Mouse (Mus musculus): ENCODE results near the gene Zfp768. TPM values are rescaled to one million over a fixed set of nuclear protein-coding genes. Genes with fewer than 3 reads are reported as not detected.
A peak's percentile ranks its signal among the peaks of the same experiment; 100 is the strongest.

Zfp768 gene
- total RNA-seq, 2 experiments from 2014 or later = 20.3 to 22.0 TPM

DNA sequence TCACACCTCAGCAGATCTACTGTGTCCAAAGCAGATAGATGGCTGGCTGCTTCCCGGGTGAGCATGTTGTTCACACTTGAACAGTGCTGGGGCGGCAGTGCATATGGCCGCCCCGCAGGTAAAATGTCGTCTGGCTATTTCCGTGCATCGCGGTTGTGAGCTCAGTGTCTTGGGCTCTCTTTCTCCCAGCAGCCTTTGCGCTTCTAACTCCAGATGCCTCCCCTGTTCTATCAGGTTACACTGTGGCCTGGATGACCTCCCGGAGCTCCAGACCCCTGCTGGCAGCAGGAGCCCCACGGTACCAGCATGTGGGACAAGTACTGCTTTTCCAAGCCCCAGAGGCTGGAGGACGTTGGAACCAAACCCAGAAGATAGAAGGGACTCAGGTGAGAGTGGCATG lies 35.4 kb downstream of the Zfp768 start:
- intact Hi-C loops (cut with DNase I) = no loop called here
- no peak for DNase-seq

GRCm38 (mm10) chr7:127308887-127309286 lies 36.5 kb downstream of the Zfp768 start:
- DNase-seq = peak; percentile 38
- intact Hi-C loops (cut with DNase I) = no loop called here

DNA sequence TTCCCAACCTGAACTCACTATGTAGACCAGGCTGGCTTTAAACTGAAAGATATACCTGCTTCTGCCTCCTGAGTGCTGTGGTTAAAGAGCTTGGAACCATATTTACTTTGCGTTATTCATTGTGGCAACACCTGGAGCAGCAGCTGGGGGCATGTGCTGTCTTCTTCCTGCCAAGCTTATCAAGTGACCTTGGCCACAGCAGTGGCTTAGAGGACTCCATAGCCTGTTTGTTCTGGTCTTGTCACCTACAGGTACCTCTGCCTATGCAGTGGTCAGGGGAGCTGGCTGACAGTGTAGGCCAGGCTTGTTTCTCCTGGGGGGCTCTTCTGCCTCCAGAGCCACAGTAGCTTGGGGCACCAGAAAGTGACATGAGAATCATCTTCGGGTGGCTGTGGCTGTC lies 37.0 kb downstream of the Zfp768 start:
- intact Hi-C loops (cut with DNase I) = no loop called here
- no peak for DNase-seq

- intact Hi-C loops (cut with DNase I) = no loop called here
- DNase-seq = no peak
These were observed 47.7 kb downstream of the Zfp768 start for GRCm38 (mm10) chr7:127297586-127298193.

DNA sequence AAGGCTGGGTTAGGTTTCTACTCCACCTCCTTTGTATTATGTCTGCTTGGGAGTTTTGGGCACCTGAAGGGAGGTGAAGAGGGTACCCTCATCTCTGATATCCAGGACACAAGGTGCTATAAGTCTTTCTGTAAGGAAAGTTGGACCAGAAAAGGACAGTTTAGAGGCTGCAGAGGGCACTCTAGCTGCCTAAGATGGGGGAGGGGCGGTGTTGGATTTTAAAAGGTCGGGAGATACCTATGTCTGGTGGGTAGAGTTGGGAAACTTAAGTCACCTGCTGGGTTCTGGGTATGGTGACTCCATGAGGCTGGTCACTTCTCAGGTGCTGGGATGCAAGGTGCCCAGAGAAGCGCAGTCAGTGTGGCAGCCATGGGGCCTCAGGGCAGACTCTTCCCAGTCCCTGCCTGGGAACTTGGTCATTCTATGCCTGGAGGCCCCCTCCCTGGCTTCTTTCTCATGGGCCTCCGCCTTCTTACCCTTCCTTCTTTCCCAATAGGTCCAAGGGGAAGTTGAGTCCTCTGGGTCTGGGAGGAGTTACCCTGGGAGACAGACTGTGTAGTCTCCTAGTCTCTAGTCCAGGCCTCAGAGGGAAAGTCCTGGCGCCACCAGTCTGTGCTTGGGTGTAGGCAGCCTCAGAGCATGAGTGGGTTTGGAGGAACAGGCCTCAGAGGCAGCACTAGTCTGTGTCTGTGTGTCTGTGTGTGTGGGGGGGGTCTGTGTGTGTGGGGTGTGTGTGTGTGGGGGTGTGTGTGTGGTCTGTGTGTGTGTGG lies 48.4 kb downstream of the Zfp768 start:
- DNase-seq = no peak
- intact Hi-C loops (cut with DNase I) = no loop called here

GRCm38 (mm10) chr7:127296098-127296497 lies 49.3 kb downstream of the Zfp768 start, which contains the start of gene Itgal:
Gene Itgal (plus strand): TSS chr7:127296260.
- intact Hi-C loops (cut with DNase I) = no loop called here
- DNase-seq = no peak

Other genes starting within 250 kb of the Zfp768 start
- under 1 TPM in 1 of 2 experiments, not detected in 1; 0.18 TPM for gene Qprt, start 223.4 kb downstream of the Zfp768 start, total RNA-seq (2021)
- gene Spn, start 207.8 kb downstream of the Zfp768 start, total RNA-seq (2021) = under 1 TPM; 0.22 to 0.74 TPM
- gene Cd2bp2, start 149.5 kb downstream of the Zfp768 start, total RNA-seq (2021) = 10 to 100 TPM; 65.8 to 78.8 TPM
- gene Tbc1d10b, start 137.1 kb downstream of the Zfp768 start, total RNA-seq (2021) = 10 to 100 TPM; 73.8 to 78.8 TPM
- 1 to 10 TPM in 1 of 2 experiments, not detected in 1; 1.2 TPM for gene Mylpf, start 136.7 kb downstream of the Zfp768 start, total RNA-seq (2021)
- 10 to 100 TPM; 28.4 to 28.8 TPM for gene Zfp553, start 112.5 kb downstream of the Zfp768 start, total RNA-seq (2021)
- 1 to 10 TPM; 7.9 to 8.8 TPM for gene Sept1, start 112.5 kb downstream of the Zfp768 start, total RNA-seq (2021)
- 10 to 100 TPM; 54.9 to 64.5 TPM for gene Zfp771, start 101.3 kb downstream of the Zfp768 start, total RNA-seq (2021)
- gene Dctpp1, start 84.9 kb downstream of the Zfp768 start, total RNA-seq (2021) = 10 to 100 TPM; 49.8 to 63.1 TPM
- 10 to 100 TPM; 42.6 to 42.9 TPM for gene Sephs2, start 71.5 kb downstream of the Zfp768 start, total RNA-seq (2021)
- gene Itgal, start 49.3 kb downstream of the Zfp768 start, total RNA-seq (2021) = 1 to 10 TPM; 1.2 to 1.6 TPM
- 1 to 10 TPM; 7.9 to 8.9 TPM for gene Zfp747, start 30.5 kb upstream of the Zfp768 start, total RNA-seq (2021)
- 1 to 10 TPM; 2.8 to 3.0 TPM for gene 9130019O22Rik, start 41.6 kb upstream of the Zfp768 start, total RNA-seq (2021)
- 1 to 10 TPM; 4.6 to 7.6 TPM for gene E430018J23Rik, start 48.0 kb upstream of the Zfp768 start, total RNA-seq (2021)
- 1 to 10 TPM; 4.3 to 4.4 TPM for gene Zfp764, start 61.2 kb upstream of the Zfp768 start, total RNA-seq (2021)
- gene Zfp688, start 76.5 kb upstream of the Zfp768 start, total RNA-seq (2021) = 10 to 100 TPM; 11.3 to 12.6 TPM
- 1 to 10 TPM; 9.5 to 9.7 TPM for gene Zfp689, start 103.6 kb upstream of the Zfp768 start, total RNA-seq (2021)
- 10 to 100 TPM; 35.4 to 35.6 TPM for gene Prr14, start 114.0 kb upstream of the Zfp768 start, total RNA-seq (2021)
- gene Fbrs, start 133.6 kb upstream of the Zfp768 start, total RNA-seq (2021) = 10 to 100 TPM; 70.8 to 71.2 TPM
- 100 to 1,000 TPM; 113 to 128 TPM for gene Srcap, start 166.4 kb upstream of the Zfp768 start, total RNA-seq (2021)
- gene Gm42715, start 174.0 kb upstream of the Zfp768 start, total RNA-seq (2021) = 10 to 100 TPM; 14.5 to 14.6 TPM
- 1 to 10 TPM; 6.9 to 9.3 TPM for gene Tmem265, start 215.8 kb upstream of the Zfp768 start, total RNA-seq (2021)
- 10 to 100 TPM; 69.5 to 70.1 TPM for gene Phkg2, start 227.8 kb upstream of the Zfp768 start, total RNA-seq (2021)
- gene Ccdc189, start 243.0 kb upstream of the Zfp768 start, total RNA-seq (2021) = 1 to 10 TPM; 7.0 to 7.8 TPM
- 10 to 100 TPM; 75.1 to 82.6 TPM for gene Rnf40, start 243.2 kb upstream of the Zfp768 start, total RNA-seq (2021)

All from left cerebral cortex, postnatal 4 days (tissue).